ENCODE assay signal across 8 mouse cellular contexts in the genomic region with DNA sequence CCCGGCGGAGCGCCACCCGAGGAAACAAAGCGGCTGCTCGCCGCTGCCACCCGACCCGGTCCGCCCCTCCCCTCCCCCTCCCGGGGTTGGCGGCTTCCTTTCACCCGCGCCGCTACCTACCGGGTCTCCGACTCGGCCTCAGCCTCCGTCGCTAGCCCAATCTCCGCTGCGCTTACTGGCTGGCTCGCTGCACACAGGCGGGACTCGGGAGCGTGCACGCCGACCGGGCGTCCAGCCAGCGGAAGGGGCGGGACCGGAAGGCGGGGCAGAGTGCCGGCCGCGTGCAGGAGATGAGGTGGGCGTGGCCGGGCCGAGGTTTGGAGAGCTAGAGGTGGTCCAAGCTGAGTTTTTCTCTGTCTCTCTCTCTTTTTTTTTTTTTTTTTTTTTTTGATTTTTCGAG. TPM values are rescaled to one million over a fixed set of nuclear protein-coding genes. Genes with fewer than 3 reads are reported as not detected.
DNase-seq lines count a peak whose midpoint lies in the region; ATAC-seq and TF ChIP-seq lines count a peak whose summit lies in the region.

No protein-coding gene starts in this region.

- peak overlapping the region; percentile 92 for H3K4me3 ChIP-seq in brown adipose tissue, adult 24 weeks (ENCODE audit: insufficient read depth, low read depth, low read length)
- peak overlapping the region; percentile 84 for H3K4me3 ChIP-seq in heart, embryonic 15.5 days
- peak overlapping the region; percentile 65 to 94 for H3K4me3 ChIP-seq in liver, embryonic 14.5 days (ENCODE audit: insufficient read depth in 1 of 2, low read depth in 2 of 2, low read length in 2 of 2)
- H3K4me3 ChIP-seq in neural tube, embryonic 11.5 days (ENCODE audit: low read depth, low read length) = peak overlapping the region; percentile 85
- peak overlapping the region; percentile 73 for H3K4me3 ChIP-seq in stomach, postnatal 0 days (ENCODE audit: low read depth, low read length)

- H3K27ac ChIP-seq in brown adipose tissue, adult 24 weeks (replicated peaks; ENCODE audit: low read depth, low read length) = peak overlapping the region; percentile 50; the same call in 1 of the 2 replicates
- peak overlapping the region; percentile 88 for H3K27ac ChIP-seq in heart, embryonic 15.5 days
- H3K27ac ChIP-seq in liver, embryonic 14.5 days = peak overlapping the region; percentile 58
- peak overlapping the region; percentile 93 for H3K27ac ChIP-seq in neural tube, embryonic 11.5 days (ENCODE audit: low read depth, low read length)
- peak overlapping the region; percentile 81 for H3K27ac ChIP-seq in stomach, postnatal 0 days (replicated peaks)

- TF ChIP-seq EP300 in liver, embryonic 14.5 days (IDR thresholded peaks at IDR 0.05; ENCODE audit: low read depth) = no peak
- TF ChIP-seq EP300 in stomach, postnatal 0 days (optimal IDR thresholded peaks at IDR 0.05) = no peak

- peak; percentile 95 for DNase-seq in CD4-positive, CD25-positive, alpha-beta regulatory T cell, adult 2 months (ENCODE audit: low read depth, low spot score)
- DNase-seq in fibroblast of lung, adult 2 months (ENCODE audit: low read depth) = peak; percentile 79
- peak; percentile 99 for DNase-seq in kidney, postnatal 25 days
- peak; percentile 85 to 89 (median 87) for DNase-seq in liver, embryonic 14.5 days (ENCODE audit: low read depth in 3 of 3, low spot score in 3 of 3)
- peak; percentile 97 for DNase-seq in neural tube, embryonic 11.5 days (ENCODE audit: low spot score)
- DNase-seq in stomach, postnatal 0 days (ENCODE audit: low spot score) = peak; percentile 98

- peak; percentile 97 for ATAC-seq in heart, embryonic 15.5 days (replicated peaks; ENCODE audit: insufficient number of reproducible peaks, insufficient read depth, low FRiP score, low read depth)
- peak; percentile 99 for ATAC-seq in liver, embryonic 14.5 days (ENCODE audit: insufficient read depth)
- ATAC-seq in neural tube, embryonic 11.5 days (ENCODE audit: insufficient read depth, low FRiP score, low TSS enrichment) = peak; percentile 93
- ATAC-seq in stomach, postnatal 0 days (ENCODE audit: low FRiP score, low TSS enrichment) = peak; percentile 98

- WGBS in heart, embryonic 15.5 days = under 1% methylated on average over 41 of the region's 41 CpGs
- WGBS in liver, embryonic 14.5 days (ENCODE audit: insufficient replicate concordance) = under 1% methylated on average over 40 of the region's 41 CpGs
- under 1% methylated on average over 38 of the region's 41 CpGs for WGBS in neural tube, embryonic 11.5 days
- WGBS in stomach, postnatal 0 days = under 1% methylated on average over 39 of the region's 41 CpGs

- no peak for TF ChIP-seq CTCF in liver, embryonic 14.5 days (IDR thresholded peaks at IDR 0.05; ENCODE audit: low read depth)
- no peak for TF ChIP-seq CTCF in stomach, postnatal 0 days (IDR thresholded peaks at IDR 0.05; ENCODE audit: low read depth)

- no peaks in the 10 kb centered on the region for H3K9me3 ChIP-seq in heart, embryonic 15.5 days (replicated peaks)
- no peaks in the 10 kb centered on the region for H3K9me3 ChIP-seq in liver, embryonic 14.5 days (ENCODE audit: control insufficient read depth, low read length)
- H3K9me3 ChIP-seq in neural tube, embryonic 11.5 days (ENCODE audit: control insufficient read depth, low read length) = no peaks in the 10 kb centered on the region
- H3K9me3 ChIP-seq in stomach, postnatal 0 days (ENCODE audit: control insufficient read depth, low read length) = no peaks in the 10 kb centered on the region

- H3K36me3 ChIP-seq in heart, embryonic 15.5 days = peaks cover 8% of the 10 kb centered on the region; the same call in 1 of the 2 replicates
- no peaks in the 10 kb centered on the region for H3K36me3 ChIP-seq in liver, embryonic 14.5 days (replicated peaks; ENCODE audit: control insufficient read depth, insufficient read depth, low read depth)
- H3K36me3 ChIP-seq in neural tube, embryonic 11.5 days (ENCODE audit: control insufficient read depth, insufficient read depth, low read length) = no peaks in the 10 kb centered on the region
- no peaks in the 10 kb centered on the region for H3K36me3 ChIP-seq in stomach, postnatal 0 days (ENCODE audit: control insufficient read depth, insufficient read depth, low read length)

- H3K4me1 ChIP-seq in brown adipose tissue, adult 24 weeks (ENCODE audit: control insufficient read depth, insufficient read depth, insufficient read length, low read length) = no peaks in the 10 kb centered on the region
- peaks cover 17% of the 10 kb centered on the region for H3K4me1 ChIP-seq in heart, embryonic 15.5 days (replicated peaks)
- peaks cover 2 to 13% of the 10 kb centered on the region in 2 experiments; a peak in 3 of 4 replicates for H3K4me1 ChIP-seq in liver, embryonic 14.5 days (replicated peaks; ENCODE audit: control insufficient read depth in 2 of 2, insufficient read depth in 2 of 2, low read length in 1 of 2)
- peaks cover 5% of the 10 kb centered on the region; the same call in 1 of the 2 replicates for H3K4me1 ChIP-seq in neural tube, embryonic 11.5 days (ENCODE audit: control insufficient read depth, insufficient read depth, low read length)
- H3K4me1 ChIP-seq in stomach, postnatal 0 days (replicated peaks; ENCODE audit: control insufficient read depth, insufficient read depth) = no peaks in the 10 kb centered on the region

- H3K27me3 ChIP-seq in heart, embryonic 15.5 days = no peaks in the 10 kb centered on the region
- no peaks in the 10 kb centered on the region for H3K27me3 ChIP-seq in liver, embryonic 14.5 days (ENCODE audit: control insufficient read depth, insufficient read depth, low read length)
- H3K27me3 ChIP-seq in neural tube, embryonic 11.5 days (ENCODE audit: control insufficient read depth, insufficient read depth, low read length) = no peaks in the 10 kb centered on the region
- H3K27me3 ChIP-seq in stomach, postnatal 0 days (ENCODE audit: control insufficient read depth, insufficient read depth, low read length) = no peaks in the 10 kb centered on the region

- H3K4me2 ChIP-seq in heart, embryonic 15.5 days = peak overlapping the region; percentile 59
- peak overlapping the region; percentile 92 for H3K4me2 ChIP-seq in liver, embryonic 14.5 days (ENCODE audit: low read depth)
- H3K4me2 ChIP-seq in neural tube, embryonic 11.5 days (ENCODE audit: low read depth) = peak overlapping the region; percentile 65
- peak overlapping the region; percentile 59 for H3K4me2 ChIP-seq in stomach, postnatal 0 days (replicated peaks; ENCODE audit: low read depth)

- peak overlapping the region; percentile 78 for H3K9ac ChIP-seq in heart, embryonic 15.5 days
- peak overlapping the region; percentile 88 for H3K9ac ChIP-seq in liver, embryonic 14.5 days (replicated peaks)
- H3K9ac ChIP-seq in neural tube, embryonic 11.5 days (ENCODE audit: low read length) = peak overlapping the region; percentile 83
- peak overlapping the region; percentile 76 for H3K9ac ChIP-seq in stomach, postnatal 0 days (ENCODE audit: low read length)

RNA-seq across cellular contexts. Expression of gene Nmt1, which starts 11.1 kb away (rescaled TPM):
- polyA plus RNA-seq in brown adipose tissue, adult 24 weeks (2012; ENCODE audit: insufficient read depth, insufficient read length, missing spikeins) = 52.6 and 57.2 TPM in 2 replicates
- polyA plus RNA-seq in heart, embryonic 15.5 days (2015; fragmentation: Nextera tagmentation; extraction: Ambion mirVana) = 39.1 and 47.8 TPM in 2 replicates
- polyA plus RNA-seq in liver, embryonic 14.5 days (2012; rRNA removed) = 18.4 and 22.3 TPM in 2 replicates
- polyA plus RNA-seq in liver, embryonic 14.5 days (2014; fragmentation: Nextera tagmentation; extraction: Ambion mirVana) = 44.3 and 51.2 TPM in 2 replicates
- 51.5 and 53.3 TPM in 2 replicates for polyA plus RNA-seq in neural tube, embryonic 11.5 days (2014; fragmentation: Nextera tagmentation; extraction: Ambion mirVana)
- polyA plus RNA-seq in stomach, postnatal 0 days (2015; fragmentation: Nextera tagmentation; extraction: Ambion mirVana) = 45.9 and 52.3 TPM in 2 replicates

RNA-seq across cellular contexts. Expression of gene Dcakd, which starts 11.2 kb away (rescaled TPM):
- 25.6 and 25.9 TPM in 2 replicates for polyA plus RNA-seq in brown adipose tissue, adult 24 weeks (2012; ENCODE audit: insufficient read depth, insufficient read length, missing spikeins)
- 64.8 and 89.4 TPM in 2 replicates for polyA plus RNA-seq in heart, embryonic 15.5 days (2015; fragmentation: Nextera tagmentation; extraction: Ambion mirVana)
- polyA plus RNA-seq in liver, embryonic 14.5 days (2012; rRNA removed) = 25.1 and 27.8 TPM in 2 replicates
- 25.7 and 30.6 TPM in 2 replicates for polyA plus RNA-seq in liver, embryonic 14.5 days (2014; fragmentation: Nextera tagmentation; extraction: Ambion mirVana)
- 319 and 323 TPM in 2 replicates for polyA plus RNA-seq in neural tube, embryonic 11.5 days (2014; fragmentation: Nextera tagmentation; extraction: Ambion mirVana)
- 36.8 and 42.3 TPM in 2 replicates for polyA plus RNA-seq in stomach, postnatal 0 days (2015; fragmentation: Nextera tagmentation; extraction: Ambion mirVana)

Comparison
In these comparisons a context has a peak if more than half of its experiments do, and no peak if none do; other contexts are left out.
1. Peak in every context shown above with its lines: DNase-seq, ATAC-seq, H3K4me3 ChIP-seq and H3K27ac ChIP-seq.